Mouse (Mus musculus) embryonic facial prominence, embryonic 12.5 days (tissue): ENCODE measurements around the gene Clstn1. TPM values are rescaled to one million over a fixed set of nuclear protein-coding genes. Genes with fewer than 3 reads are reported as not detected.
A peak's percentile ranks its signal among the peaks of the same experiment; 100 is the strongest.

Source experiments
- ATAC-seq: fragments of 200-750 bp; cut with Nextera tagmentation; 2 replicates; pipeline ENCODE4 v1.8.0; 2017; ENCODE audit not compliant: insufficient number of reproducible peaks, insufficient read depth, low FRiP score, low TSS enrichment
- H3K27ac ChIP-seq: fragments of 300-500 bp; sonication (generic); 2 replicates; pipeline ENCODE4 v1.5.1; 2016; ENCODE audit warnings: mild to moderate bottlenecking
- H3K27me3 ChIP-seq: fragments of 300-500 bp; sonication (generic); 2 replicates; pipeline ENCODE4 v1.6.1; 2016; ENCODE audit warnings: mild to moderate bottlenecking, moderate library complexity
- H3K36me3 ChIP-seq: fragments of 300-500 bp; sonication (generic); 2 replicates; pipeline ENCODE4 v1.6.1; 2016; ENCODE audit warnings: mild to moderate bottlenecking
- H3K4me1 ChIP-seq: fragments of 300-500 bp; sonication (generic); 2 replicates; pipeline ENCODE4 v1.6.1; 2016
- H3K4me2 ChIP-seq: fragments of 300-500 bp; sonication (generic); replicated peaks from 2 replicates; pipeline ENCODE4 v1.6.1; 2016; ENCODE audit warnings: mild to moderate bottlenecking, moderate library complexity
- H3K4me3 ChIP-seq: fragments of 300-500 bp; sonication (generic); 2 replicates; pipeline ENCODE4 v1.5.1; 2016; ENCODE audit warnings: mild to moderate bottlenecking
- H3K9ac ChIP-seq: fragments of 300-500 bp; sonication (generic); 2 replicates; pipeline ENCODE4 v1.6.1; 2016; ENCODE audit warnings: mild to moderate bottlenecking, moderate library complexity
- H3K9me3 ChIP-seq: fragments of 300-500 bp; sonication (generic); 2 replicates; pipeline ENCODE4 v1.6.1; 2016; ENCODE audit warnings: mild to moderate bottlenecking, moderate library complexity
- WGBS: fragments of 180-500 bp; shearing (Covaris S2); methylation state at CpG from one replicate; pipeline ENCODE4 v1.1.7; 2016; 5-methylcytosine and 5-hydroxymethylcytosine counted together
- polyA plus RNA-seq: library from polyadenylated mRNA; unstranded; fragments of >200 nt; fragmentation: Nextera tagmentation; extraction: Ambion mirVana; gene quantifications from 2 replicates; pipeline ENCODE4 v1.2.1, GENCODE M21; 2016

The Clstn1 gene
- polyA plus RNA-seq, 1 experiment from 2014 or later = 68.1 TPM

DNA sequence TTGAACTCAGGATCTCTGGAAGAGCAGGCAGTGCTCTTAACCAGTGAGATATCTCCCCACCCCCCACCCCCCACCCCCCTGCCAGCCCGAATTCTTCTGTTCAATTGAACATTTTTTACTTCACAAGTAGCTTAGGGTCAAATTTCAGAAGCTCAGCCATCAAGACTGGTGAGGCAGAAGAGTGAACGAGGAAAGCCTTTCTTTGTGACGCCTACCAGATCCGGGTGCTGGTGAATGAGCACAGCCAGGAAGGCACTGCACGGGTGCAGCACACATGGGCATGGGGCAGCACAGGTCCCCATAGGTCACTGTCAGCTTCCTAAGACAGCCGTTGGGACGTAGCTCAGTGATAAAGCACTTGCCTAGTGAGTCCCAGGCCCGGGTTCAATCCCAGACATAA, 33.7 kb downstream of the Clstn1 start:
- Histone ChIP-seq H3K9me3 (no peaks in the 10 kb centered on the region), H3K4me3 (no peak overlapping the region), H3K27me3 (no peaks in the 10 kb centered on the region), H3K36me3 (peaks cover 13% of the 10 kb centered on the region), H3K9ac (no peak overlapping the region), H3K4me2 (no peak overlapping the region), H3K27ac (no peak overlapping the region), H3K4me1 (peaks cover 5% of the 10 kb centered on the region; the same call in 1 of the 2 replicates)
- 30% methylated on average over 8 of the region's 8 CpGs for WGBS
- ATAC-seq = no peak

DNA sequence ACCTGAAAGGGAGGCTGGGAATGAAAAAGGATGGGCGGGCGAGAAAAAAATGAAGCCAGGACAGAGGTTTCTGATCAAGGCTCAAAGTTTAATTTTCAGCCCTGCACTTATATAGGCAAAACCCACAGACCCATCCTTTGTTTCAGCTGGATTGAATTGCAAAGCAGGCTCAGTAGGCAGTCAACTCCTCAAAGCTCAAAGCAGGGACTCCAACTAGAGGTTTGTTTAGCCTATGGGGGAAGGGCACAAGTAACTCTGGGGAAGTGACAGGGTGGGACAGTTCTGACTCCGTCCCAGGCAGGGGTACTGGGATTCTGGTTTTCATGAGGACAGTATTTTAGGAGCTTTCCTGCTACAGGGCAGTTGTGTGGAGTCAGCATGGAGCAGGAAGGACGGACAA, 35.0 kb downstream of the Clstn1 start:
- no peak for ATAC-seq
- Histone ChIP-seq H3K36me3 (peaks cover 8% of the 10 kb centered on the region; the same call in 1 of the 2 replicates), H3K27me3 (no peaks in the 10 kb centered on the region), H3K4me1 (peaks cover 5% of the 10 kb centered on the region; the same call in 1 of the 2 replicates), H3K4me2 (no peak overlapping the region), H3K9me3 (no peaks in the 10 kb centered on the region), H3K27ac (no peak overlapping the region), H3K9ac (no peak overlapping the region), H3K4me3 (no peak overlapping the region)
- WGBS = 55% methylated on average over 4 of the region's 4 CpGs

DNA sequence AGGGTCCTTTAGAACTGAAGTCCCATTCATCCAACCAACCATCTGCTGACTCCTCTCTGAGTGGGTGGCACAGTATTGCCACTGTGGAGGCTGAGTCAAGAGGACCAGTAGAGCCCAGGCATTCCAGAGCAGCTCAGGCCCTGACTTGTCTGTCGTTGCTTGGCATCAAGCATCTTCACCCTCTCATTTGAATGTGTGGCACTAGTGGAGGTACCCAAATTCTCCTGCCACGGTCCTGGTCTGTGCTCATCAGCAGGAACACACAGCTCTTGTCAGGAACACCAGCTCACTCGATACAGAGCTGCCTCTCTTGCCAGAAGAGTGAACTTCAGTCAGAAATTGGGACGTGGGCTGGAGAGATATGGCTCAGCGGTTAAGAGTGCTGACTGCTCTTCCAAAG, 37.4 kb downstream of the Clstn1 start:
- no peaks in the 10 kb centered on the region for H3K9me3 ChIP-seq
- peaks cover 5% of the 10 kb centered on the region; the same call in 1 of the 2 replicates for H3K4me1 ChIP-seq

DNA sequence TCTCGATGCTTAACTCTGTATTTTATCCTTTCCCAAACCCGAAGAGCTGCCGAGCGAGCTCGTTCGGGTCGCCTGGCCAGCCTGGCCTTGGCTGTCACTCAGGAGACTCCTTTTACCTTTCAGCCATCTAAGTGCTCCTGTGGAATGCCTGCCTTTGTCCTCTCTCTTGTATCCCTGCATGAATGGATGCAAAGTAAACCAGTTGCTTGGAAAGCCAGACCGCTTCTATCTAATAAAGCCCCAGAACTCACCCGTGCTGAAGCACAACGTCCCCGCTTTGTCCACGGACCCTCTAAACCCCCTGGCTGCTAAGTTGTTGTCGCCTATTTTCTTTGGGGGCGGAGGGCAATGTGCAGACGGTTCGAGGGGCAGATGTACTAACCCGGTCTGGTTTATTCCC, 40.5 kb downstream of the Clstn1 start:
- H3K27me3 ChIP-seq = no peaks in the 10 kb centered on the region
- no peaks in the 10 kb centered on the region for H3K4me1 ChIP-seq
- no peak overlapping the region for H3K9ac ChIP-seq
- no peak overlapping the region for H3K27ac ChIP-seq
- no peak overlapping the region for H3K4me3 ChIP-seq
- no peaks in the 10 kb centered on the region for H3K9me3 ChIP-seq
- no peak for ATAC-seq
- H3K36me3 ChIP-seq = peaks cover 20% of the 10 kb centered on the region
- no peak overlapping the region for H3K4me2 ChIP-seq
- 80% methylated on average over 17 of the region's 17 CpGs for WGBS

More for the DNA sequence above, 37.4 kb downstream of the Clstn1 start:
- 96% methylated on average over 5 of the region's 5 CpGs for WGBS
- no peak for ATAC-seq
- H3K4me2 ChIP-seq = no peak overlapping the region
- H3K36me3 ChIP-seq = no peaks in the 10 kb centered on the region; the same call in 1 of the 2 replicates
- no peaks in the 10 kb centered on the region for H3K27me3 ChIP-seq
- no peak overlapping the region for H3K4me3 ChIP-seq
- no peak overlapping the region for H3K27ac ChIP-seq
- no peak overlapping the region for H3K9ac ChIP-seq

DNA sequence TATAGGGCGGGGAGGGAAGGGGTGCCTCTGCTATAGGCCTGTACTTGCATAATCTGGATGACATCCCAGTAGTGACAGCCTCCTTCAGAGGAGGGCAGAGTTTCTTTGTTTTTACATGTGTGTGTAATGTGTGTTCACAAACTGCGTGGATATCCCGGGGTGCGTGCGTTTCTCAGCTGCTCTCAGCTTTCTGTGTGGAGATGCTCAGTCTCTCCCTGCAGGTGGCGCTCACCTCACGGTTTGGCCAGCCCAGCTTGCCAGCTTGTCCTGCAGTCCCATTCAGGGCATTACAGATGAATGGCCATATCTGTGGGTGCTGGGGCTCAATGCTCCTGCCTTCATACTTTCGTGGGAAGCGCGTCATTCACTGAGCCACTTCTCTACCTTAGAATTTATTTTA, 42.1 kb downstream of the Clstn1 start:
- H3K4me1 ChIP-seq = no peaks in the 10 kb centered on the region
- no peaks in the 10 kb centered on the region for H3K27me3 ChIP-seq
- no peak overlapping the region for H3K9ac ChIP-seq
- no peak overlapping the region for H3K4me2 ChIP-seq
- 74% methylated on average over 10 of the region's 10 CpGs for WGBS
- H3K36me3 ChIP-seq = peaks cover 34% of the 10 kb centered on the region
- ATAC-seq = no peak
- no peak overlapping the region for H3K27ac ChIP-seq
- no peak overlapping the region for H3K4me3 ChIP-seq
- H3K9me3 ChIP-seq = no peaks in the 10 kb centered on the region

DNA sequence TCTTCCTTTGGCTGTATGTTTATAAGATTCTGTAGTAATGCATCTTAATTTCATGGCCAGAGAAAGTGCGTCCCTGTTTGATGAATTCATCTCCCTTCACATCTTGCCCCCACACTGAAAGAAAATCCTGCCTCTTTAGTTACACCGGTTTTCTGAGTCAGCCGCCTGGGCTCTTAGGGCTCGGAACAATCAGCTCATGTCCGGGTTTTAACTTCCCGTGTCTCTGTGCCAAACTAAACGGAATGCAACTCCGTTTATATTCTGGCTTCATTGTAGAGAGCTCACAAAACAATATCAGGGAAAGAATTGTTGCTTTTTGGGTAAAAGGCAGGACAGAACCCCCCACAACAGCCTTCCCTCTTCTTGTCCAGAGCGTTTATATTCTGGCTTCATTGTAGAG, 42.5 kb downstream of the Clstn1 start:
- no peak for ATAC-seq
- peaks cover 34% of the 10 kb centered on the region for H3K36me3 ChIP-seq

DNA sequence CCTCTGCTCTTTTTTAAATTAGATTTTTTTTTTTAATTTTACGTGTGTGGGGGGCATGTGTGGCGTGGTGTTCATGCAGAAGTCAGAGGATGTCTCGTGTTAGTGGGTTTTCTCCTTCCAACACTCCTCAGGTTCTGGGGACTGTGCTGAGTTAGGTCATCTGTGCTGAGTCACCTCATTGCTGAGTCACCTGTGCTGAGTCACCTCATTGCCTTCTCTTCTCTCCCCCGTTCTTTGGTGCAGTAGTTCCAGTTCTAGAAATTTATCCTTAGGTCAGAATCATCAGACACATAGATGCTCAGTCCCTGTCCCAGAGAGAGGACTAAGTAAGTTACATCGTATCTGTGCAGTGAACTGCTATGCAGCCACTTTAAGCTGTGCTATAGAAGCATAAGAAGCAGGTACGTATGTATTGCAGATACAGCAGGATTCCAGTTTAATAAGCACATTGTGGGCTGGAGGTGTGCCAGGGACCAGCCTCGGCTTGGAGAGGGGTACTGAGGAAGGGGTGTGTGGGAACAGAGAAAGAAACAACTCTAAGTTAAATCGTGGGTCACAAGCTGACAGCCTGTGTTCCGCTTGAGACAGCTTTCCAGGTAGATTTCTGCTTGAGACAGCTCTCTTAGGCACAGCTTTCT, 46.5 kb downstream of the Clstn1 start:
- Histone ChIP-seq H3K27me3 (no peaks in the 10 kb centered on the region), H3K9ac (no peak overlapping the region), H3K9me3 (no peaks in the 10 kb centered on the region), H3K27ac (no peak overlapping the region), H3K4me2 (no peak overlapping the region), H3K4me3 (no peak overlapping the region), H3K4me1 (no peaks in the 10 kb centered on the region), H3K36me3 (peaks cover 63% of the 10 kb centered on the region)
- WGBS = 89% methylated on average over 9 of the region's 9 CpGs
- ATAC-seq = no peak

More for the DNA sequence above, 42.5 kb downstream of the Clstn1 start:
- no peak overlapping the region for H3K9ac ChIP-seq
- H3K27ac ChIP-seq = no peak overlapping the region
- no peak overlapping the region for H3K4me3 ChIP-seq
- no peaks in the 10 kb centered on the region for H3K9me3 ChIP-seq
- no peaks in the 10 kb centered on the region for H3K4me1 ChIP-seq
- no peak overlapping the region for H3K4me2 ChIP-seq
- no peaks in the 10 kb centered on the region for H3K27me3 ChIP-seq
- WGBS = 74% methylated on average over 9 of the region's 9 CpGs

DNA sequence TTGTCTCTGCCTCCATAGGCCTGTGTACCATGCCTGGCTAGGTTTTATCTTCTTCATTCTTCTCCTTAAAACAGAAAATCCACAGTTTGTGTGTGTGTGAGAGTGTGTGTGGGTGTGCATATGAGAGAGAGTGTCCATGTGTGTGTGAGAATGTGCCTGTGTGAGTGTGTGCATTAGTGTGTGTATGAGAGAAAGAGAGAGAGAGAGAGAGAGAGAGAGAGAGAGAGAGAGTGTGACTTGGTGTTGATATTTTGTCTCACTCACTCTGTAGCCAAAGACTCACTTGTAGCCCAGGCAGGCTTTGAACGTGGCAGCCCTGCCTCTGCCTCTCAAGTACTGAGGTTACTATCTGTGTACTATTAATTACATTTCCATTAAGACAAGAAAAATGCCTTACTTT, 47.9 kb downstream of the Clstn1 start:
- H3K9me3 ChIP-seq = no peaks in the 10 kb centered on the region
- no peak overlapping the region for H3K27ac ChIP-seq
- 95% methylated on average over 1 of the region's 1 CpGs for WGBS
- no peak overlapping the region for H3K4me3 ChIP-seq
- H3K27me3 ChIP-seq = no peaks in the 10 kb centered on the region
- no peaks in the 10 kb centered on the region for H3K4me1 ChIP-seq
- peaks cover 76% of the 10 kb centered on the region for H3K36me3 ChIP-seq
- no peak overlapping the region for H3K9ac ChIP-seq
- no peak overlapping the region for H3K4me2 ChIP-seq
- ATAC-seq = no peak

DNA sequence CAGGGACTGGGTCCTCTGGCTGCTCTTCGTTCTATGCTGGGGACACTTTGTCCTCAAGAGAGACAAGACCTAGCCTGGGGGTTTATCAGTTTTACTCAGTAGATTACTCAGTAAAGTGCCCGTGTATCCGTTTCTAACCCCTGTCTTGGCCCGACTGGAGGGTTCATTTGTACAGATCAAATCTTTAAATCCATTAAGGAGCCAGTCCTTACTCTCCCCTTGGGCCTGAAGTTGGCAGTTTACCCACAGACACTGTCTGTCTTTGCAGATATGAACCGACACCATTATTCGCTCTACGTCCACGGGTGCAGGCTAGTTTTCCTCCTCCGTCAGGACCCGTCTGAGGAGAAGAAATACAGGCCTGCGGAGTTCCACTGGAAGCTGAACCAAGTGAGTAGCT, 48.7 kb downstream of the Clstn1 start:
- Histone ChIP-seq H3K4me1 (no peaks in the 10 kb centered on the region), H3K9me3 (no peaks in the 10 kb centered on the region), H3K27ac (no peak overlapping the region), H3K4me2 (no peak overlapping the region), H3K4me3 (no peak overlapping the region), H3K27me3 (no peaks in the 10 kb centered on the region), H3K36me3 (peaks cover 77% of the 10 kb centered on the region), H3K9ac (no peak overlapping the region)
- no peak for ATAC-seq
- WGBS = 93% methylated on average over 11 of the region's 11 CpGs

DNA sequence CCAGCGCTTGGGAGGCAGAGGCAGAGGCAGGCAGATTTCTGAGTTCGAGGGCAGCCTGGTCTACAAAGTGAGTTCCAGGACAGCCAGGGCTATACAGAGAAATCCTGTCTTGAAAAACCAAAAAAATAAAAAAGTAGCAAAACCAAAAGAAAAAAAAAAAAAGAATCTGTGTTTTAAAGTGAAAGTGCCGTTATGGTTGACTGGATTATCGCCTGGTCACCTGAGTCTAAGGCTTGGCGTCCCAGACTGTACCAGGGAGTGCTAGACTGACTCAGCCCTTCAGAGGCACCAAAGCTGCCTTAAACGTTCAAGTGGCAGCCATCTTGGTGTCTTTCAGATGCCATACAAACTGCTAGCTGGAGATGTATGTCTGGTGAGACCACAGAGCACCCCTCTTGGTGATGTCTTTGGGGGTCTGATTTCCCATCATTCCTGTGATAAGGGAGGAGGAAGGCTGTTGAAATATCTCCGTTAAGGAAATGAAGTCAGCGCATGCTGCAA, 49.7 kb downstream of the Clstn1 start:
- no peak for ATAC-seq
- no peak overlapping the region for H3K27ac ChIP-seq
- no peak overlapping the region for H3K4me3 ChIP-seq
- H3K4me2 ChIP-seq = no peak overlapping the region
- peaks cover under 1% of the 10 kb centered on the region for H3K4me1 ChIP-seq
- no peaks in the 10 kb centered on the region for H3K27me3 ChIP-seq
- H3K9me3 ChIP-seq = no peaks in the 10 kb centered on the region
- WGBS = 93% methylated on average over 8 of the region's 8 CpGs
- H3K9ac ChIP-seq = no peak overlapping the region
- H3K36me3 ChIP-seq = peaks cover 75% of the 10 kb centered on the region

DNA sequence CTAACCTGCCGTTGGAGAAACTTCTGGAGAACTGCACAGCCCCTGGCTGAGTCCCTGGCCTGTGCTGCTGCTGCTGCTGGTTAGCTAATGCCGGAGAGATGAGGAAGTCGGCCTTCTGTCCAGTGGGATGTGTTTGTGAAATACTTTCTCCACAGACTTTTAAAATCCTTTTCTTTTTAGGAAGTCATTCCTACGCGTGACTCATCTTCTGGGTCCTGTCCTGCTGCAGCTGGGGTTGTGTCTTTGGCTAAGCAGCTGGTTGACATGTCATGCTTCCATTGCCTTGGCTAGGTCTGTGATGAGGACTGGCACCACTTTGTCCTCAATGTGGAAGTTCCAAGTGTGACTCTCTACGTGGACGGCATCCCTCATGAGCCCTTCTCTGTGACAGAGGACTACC, 51.7 kb downstream of the Clstn1 start:
- no peak overlapping the region for H3K4me3 ChIP-seq
- peaks cover 10% of the 10 kb centered on the region for H3K4me1 ChIP-seq
- no peak overlapping the region for H3K27ac ChIP-seq
- H3K36me3 ChIP-seq = peaks cover 73% of the 10 kb centered on the region
- H3K27me3 ChIP-seq = no peaks in the 10 kb centered on the region
- no peak overlapping the region for H3K9ac ChIP-seq
- no peak for ATAC-seq
- WGBS = 89% methylated on average over 7 of the region's 7 CpGs
- no peaks in the 10 kb centered on the region for H3K9me3 ChIP-seq
- no peak overlapping the region for H3K4me2 ChIP-seq

DNA sequence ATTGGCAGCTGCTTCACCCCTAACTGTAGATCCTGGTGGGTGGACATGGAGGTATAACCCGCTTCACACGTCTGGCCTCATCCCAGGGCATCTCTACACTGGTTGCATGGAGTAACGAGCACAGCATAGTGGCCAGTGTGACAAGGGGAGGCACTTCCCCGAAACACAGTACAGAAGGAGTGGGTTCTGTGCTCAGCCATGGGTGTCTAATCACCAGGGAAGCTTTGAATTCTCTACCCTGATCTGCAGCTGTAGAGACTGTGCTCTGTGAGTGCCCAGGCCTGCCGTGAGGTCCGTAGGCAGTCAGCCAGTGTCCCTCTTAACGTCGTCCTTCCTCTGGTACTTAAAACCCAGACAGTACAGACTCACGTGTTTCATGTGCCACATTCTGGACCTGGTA, 54.6 kb downstream of the Clstn1 start:
- 0 out of 2 replicates have a peak, but pooled peaks have one; percentile 25 for ATAC-seq

More for the DNA sequence above, 54.6 kb downstream of the Clstn1 start:
- Histone ChIP-seq H3K9me3 (no peaks in the 10 kb centered on the region), H3K4me2 (no peak overlapping the region), H3K9ac (no peak overlapping the region), H3K4me3 (no peak overlapping the region), H3K27me3 (no peaks in the 10 kb centered on the region), H3K27ac (no peak overlapping the region), H3K4me1 (peaks cover 10% of the 10 kb centered on the region), H3K36me3 (peaks cover 77% of the 10 kb centered on the region)
- 75% methylated on average over 9 of the region's 9 CpGs for WGBS
